In genomic region chr4:151334951-151335742, GRCm38 (mm10) we compare ENCODE assay signal across 8 mouse cellular contexts.
DNase-seq lines count a peak whose midpoint lies in the region; ATAC-seq and TF ChIP-seq lines count a peak whose summit lies in the region.

No protein-coding gene starts in this region.

- H3K27me3 ChIP-seq in midbrain, embryonic 14.5 days (ENCODE audit: control insufficient read depth, insufficient read depth, low read length): no peaks in the 10 kb centered on the region
- H3K27me3 ChIP-seq in midbrain, embryonic 15.5 days (replicated peaks): no peaks in the 10 kb centered on the region
- H3K27me3 ChIP-seq in stomach, postnatal 0 days (ENCODE audit: control insufficient read depth, insufficient read depth, low read length): no peaks in the 10 kb centered on the region

- DNase-seq in cerebellum, adult 18-20 months: peak; percentile 67 to 68
- peak; percentile 82 for DNase-seq in midbrain, embryonic 14.5 days
- DNase-seq in cerebellum, postnatal 25 days: peak; percentile 77 to 83
- DNase-seq in kidney, adult 9 months: peak; percentile 57
- DNase-seq in lung, postnatal 36 days: peak; percentile 21
- peak; percentile 70 for DNase-seq in stomach, postnatal 0 days (ENCODE audit: low spot score)

- no peak for TF ChIP-seq EP300 in stomach, postnatal 0 days (optimal IDR thresholded peaks at IDR 0.05)

- H3K4me2 ChIP-seq in midbrain, embryonic 14.5 days (ENCODE audit: low read length): no peak overlapping the region
- no peak overlapping the region for H3K4me2 ChIP-seq in midbrain, embryonic 15.5 days
- H3K4me2 ChIP-seq in stomach, postnatal 0 days (replicated peaks; ENCODE audit: low read depth): no peak overlapping the region

- no peaks in the 10 kb centered on the region for H3K36me3 ChIP-seq in midbrain, embryonic 14.5 days (ENCODE audit: control insufficient read depth, insufficient read depth, low read length)
- no peaks in the 10 kb centered on the region for H3K36me3 ChIP-seq in midbrain, embryonic 15.5 days (replicated peaks)
- no peaks in the 10 kb centered on the region for H3K36me3 ChIP-seq in stomach, postnatal 0 days (ENCODE audit: control insufficient read depth, insufficient read depth, low read length)

- H3K4me3 ChIP-seq in midbrain, embryonic 14.5 days (replicated peaks; ENCODE audit: low read depth, low read length): no peak overlapping the region
- H3K4me3 ChIP-seq in midbrain, embryonic 15.5 days: no peak overlapping the region
- H3K4me3 ChIP-seq in stomach, postnatal 0 days (ENCODE audit: low read depth, low read length): no peak overlapping the region

- 0 out of 2 replicates have a peak, but pooled peaks cover 9% of the 10 kb centered on the region for H3K4me1 ChIP-seq in midbrain, embryonic 14.5 days (ENCODE audit: control insufficient read depth, insufficient read depth, low read length)
- H3K4me1 ChIP-seq in midbrain, embryonic 15.5 days: peaks cover 9% of the 10 kb centered on the region; the same call in 1 of the 2 replicates
- no peaks in the 10 kb centered on the region for H3K4me1 ChIP-seq in stomach, postnatal 0 days (replicated peaks; ENCODE audit: control insufficient read depth, insufficient read depth)

- no peak overlapping the region for H3K27ac ChIP-seq in midbrain, embryonic 14.5 days (replicated peaks; ENCODE audit: low read depth, low read length)
- no peak overlapping the region for H3K27ac ChIP-seq in midbrain, embryonic 15.5 days
- no peak overlapping the region for H3K27ac ChIP-seq in stomach, postnatal 0 days (replicated peaks)

- no peak overlapping the region for H3K9ac ChIP-seq in midbrain, embryonic 14.5 days (replicated peaks; ENCODE audit: low read length)
- no peak overlapping the region for H3K9ac ChIP-seq in midbrain, embryonic 15.5 days
- H3K9ac ChIP-seq in stomach, postnatal 0 days (ENCODE audit: low read length): no peak overlapping the region

- peak; percentile 92 for TF ChIP-seq CTCF in stomach, postnatal 0 days (IDR thresholded peaks at IDR 0.05; ENCODE audit: low read depth)

- no peak for ATAC-seq in cerebellum, adult (ENCODE audit: insufficient number of reproducible peaks, low FRiP score, low TSS enrichment)
- no peak for ATAC-seq in midbrain, embryonic 14.5 days (ENCODE audit: low FRiP score, low TSS enrichment)
- no peak for ATAC-seq in midbrain, embryonic 15.5 days (replicated peaks)
- ATAC-seq in stomach, postnatal 0 days (ENCODE audit: low FRiP score, low TSS enrichment): no peak

- WGBS in midbrain, embryonic 14.5 days: 43% methylated on average over 23 of the region's 23 CpGs
- 47% methylated on average over 23 of the region's 23 CpGs for WGBS in midbrain, embryonic 15.5 days
- 43% methylated on average over 23 of the region's 23 CpGs for WGBS in stomach, postnatal 0 days

- no peaks in the 10 kb centered on the region for H3K9me3 ChIP-seq in midbrain, embryonic 14.5 days (ENCODE audit: control insufficient read depth, low read length)
- H3K9me3 ChIP-seq in midbrain, embryonic 15.5 days: no peaks in the 10 kb centered on the region
- no peaks in the 10 kb centered on the region for H3K9me3 ChIP-seq in stomach, postnatal 0 days (ENCODE audit: control insufficient read depth, low read length)

Comparison
In these comparisons a context has a peak if more than half of its experiments do, and no peak if none do; other contexts are left out.
1. DNase-seq: peak in every context shown above with its lines; median percentile 82 in midbrain, embryonic 14.5 days; 80 in cerebellum, postnatal 25 days; 70 in stomach, postnatal 0 days; 68 in cerebellum, adult 18-20 months; 57 in kidney, adult 9 months; 21 in lung, postnatal 36 days.